Mouse (Mus musculus): ENCODE measurements around the gene Rdh14. TPM values are rescaled to one million over a fixed set of nuclear protein-coding genes. Genes with fewer than 3 reads are reported as not detected.

Rdh14 gene
- 10 to 100 TPM; 29.1 to 35.1 TPM for total RNA-seq (2021)
- long read RNA-seq, experiment 1, transcript Rdh14-201 (2 exons, 1,480 nt): major isoform, 15 of 19 reads
- long read RNA-seq, experiment 1, partial matches to known transcripts: 0 of 19 reads
- long read RNA-seq, experiment 1, other reads (novel, unspliced or antisense): 4 of 19 reads
- long read RNA-seq, experiment 2, transcript Rdh14-201 (2 exons, 1,480 nt): major isoform, 77 of 84 reads
- long read RNA-seq, experiment 2, partial matches to known transcripts: 0 of 84 reads
- long read RNA-seq, experiment 2, other reads (novel, unspliced or antisense): 7 of 84 reads

- DNase-seq (ENCODE audit: low spot score in 2 of 2): peak; percentile 94 to 95
These were observed at the start of gene Rdh14 for GRCm38 (mm10) chr12:10390671-10391441. Gene Rdh14 (plus strand): TSS chr12:10390772.

GRCm38 (mm10) chr12:10350706-10351105, 39.9 kb upstream of the Rdh14 start:
- no peak for DNase-seq (ENCODE audit: low spot score in 2 of 2)

- no peak for DNase-seq (ENCODE audit: low spot score in 2 of 2)
These were observed 32.8 kb upstream of the Rdh14 start for GRCm38 (mm10) chr12:10357756-10358155.

GRCm38 (mm10) chr12:10369673-10370072, 20.9 kb upstream of the Rdh14 start, which contains the start of gene Nt5c1b:
Gene Nt5c1b (plus strand): TSS chr12:10369973.
- DNase-seq (ENCODE audit: low spot score in 2 of 2): no peak

- no peak for DNase-seq (ENCODE audit: low spot score in 2 of 2)
These were observed 10.2 kb downstream of the Rdh14 start for GRCm38 (mm10) chr12:10400788-10401187.

- no peak for DNase-seq (ENCODE audit: low spot score in 2 of 2)
These were observed 12.0 kb downstream of the Rdh14 start for GRCm38 (mm10) chr12:10402421-10403115.

GRCm38 (mm10) chr12:10410511-10411179, 20.1 kb downstream of the Rdh14 start:
- DNase-seq (ENCODE audit: low spot score in 2 of 2): no peak

- no peak for DNase-seq (ENCODE audit: low spot score in 2 of 2)
These were observed 20.9 kb downstream of the Rdh14 start for GRCm38 (mm10) chr12:10411453-10411852.

GRCm38 (mm10) chr12:10422347-10422746, 31.8 kb downstream of the Rdh14 start:
- no peak for DNase-seq (ENCODE audit: low spot score in 2 of 2)

GRCm38 (mm10) chr12:10425982-10426863, 35.7 kb downstream of the Rdh14 start:
- DNase-seq (ENCODE audit: low spot score in 2 of 2): no peak

GRCm38 (mm10) chr12:10430999-10431398, 40.4 kb downstream of the Rdh14 start:
- DNase-seq (ENCODE audit: low spot score in 2 of 2): no peak

- peak; percentile 72 to 83 for DNase-seq (ENCODE audit: low spot score in 2 of 2)
These were observed 47.8 kb downstream of the Rdh14 start for GRCm38 (mm10) chr12:10438054-10439001.

GRCm38 (mm10) chr12:10439483-10440235, 49.1 kb downstream of the Rdh14 start:
- DNase-seq (ENCODE audit: low spot score in 2 of 2): no peak

Other genes starting within 250 kb of the Rdh14 start
- gene Nt5c1b, start 20.8 kb upstream of the Rdh14 start, total RNA-seq (2021): not detected

Measured in adrenal gland, adult 18-20 months (tissue).